Mouse (Mus musculus) frontal cortex, postnatal 14 days (tissue): ENCODE results near the gene Gimap8.
"Not testable (repeated sequence)": the region's sequence is repeated elsewhere in the genome, so short reads cannot be mapped to it uniquely, and the experiment has no call there.

Experiments used
- DNase-seq, 2 experiments: peaks; one replicate each; pipeline ENCODE4 v3.0.0; 2022; ENCODE audit warnings: low spot score in 2 of 2

Gimap8 gene

GRCm38 (mm10) chr6:48646995-48647394 is at the start of gene Gimap8:
TSS of gene Gimap8 (plus strand) at chr6:48647234.
- DNase-seq: no peak

GRCm38 (mm10) chr6:48600594-48600993 is 46.4 kb upstream of the Gimap8 start:
- DNase-seq: no peak

- DNase-seq: peak; percentile 90 to 95
These were observed 45.6 kb upstream of the Gimap8 start, which contains the start of gene Zfp775 for GRCm38 (mm10) chr6:48601271-48602079. TSS of gene Zfp775 (plus strand) at chr6:48602063.

GRCm38 (mm10) chr6:48602080-48602741 is 44.8 kb upstream of the Gimap8 start:
- peak in 1 of 2 experiments; percentile 33 for DNase-seq

GRCm38 (mm10) chr6:48608124-48608523 is 38.9 kb upstream of the Gimap8 start:
- DNase-seq: no peak

- DNase-seq: no peak
These were observed 37.5 kb upstream of the Gimap8 start for GRCm38 (mm10) chr6:48609512-48609911.

GRCm38 (mm10) chr6:48610657-48611056 is 36.4 kb upstream of the Gimap8 start:
- no peak for DNase-seq

GRCm38 (mm10) chr6:48613464-48613863 is 33.6 kb upstream of the Gimap8 start:
- no peak for DNase-seq

- no peak for DNase-seq
These were observed 32.3 kb upstream of the Gimap8 start for GRCm38 (mm10) chr6:48614756-48615155.

- no peak for DNase-seq
These were observed 27.0 kb upstream of the Gimap8 start for GRCm38 (mm10) chr6:48620031-48620430.

- not testable (repeated sequence) for DNase-seq
These were observed 24.7 kb upstream of the Gimap8 start for GRCm38 (mm10) chr6:48622186-48622843.

GRCm38 (mm10) chr6:48623460-48623859 is 23.6 kb upstream of the Gimap8 start:
- DNase-seq: no peak

GRCm38 (mm10) chr6:48626464-48626863 is 20.6 kb upstream of the Gimap8 start, which contains the start of gene AI854703:
TSS of gene AI854703 (plus strand) at chr6:48626764.
- DNase-seq: no peak

GRCm38 (mm10) chr6:48626984-48627383 is 20.1 kb upstream of the Gimap8 start:
- DNase-seq: peak; percentile 39 to 49

- DNase-seq: no peak
These were observed 19.5 kb upstream of the Gimap8 start for GRCm38 (mm10) chr6:48627511-48627924.

GRCm38 (mm10) chr6:48628377-48628776 is 18.7 kb upstream of the Gimap8 start:
- DNase-seq: no peak

GRCm38 (mm10) chr6:48628808-48629660 is 18.0 kb upstream of the Gimap8 start:
- DNase-seq: peak in 1 of 2 experiments; percentile 37

GRCm38 (mm10) chr6:48629661-48630034 is 17.4 kb upstream of the Gimap8 start:
- DNase-seq: no peak

GRCm38 (mm10) chr6:48630831-48631230 is 16.2 kb upstream of the Gimap8 start:
- no peak for DNase-seq

GRCm38 (mm10) chr6:48635105-48635504 is 11.9 kb upstream of the Gimap8 start:
- DNase-seq: no peak

- no peak for DNase-seq
These were observed 10.5 kb upstream of the Gimap8 start for GRCm38 (mm10) chr6:48636515-48636914.
